Mouse (Mus musculus): ENCODE measurements at regions not wholly inside any gene's neighbourhood (a gene's known extent, or its start where the extent isn't known, plus 50 kb on each side); places are given as distances from the start of the nearest gene placed in this dataset.
A peak's percentile ranks its signal among the peaks of the same experiment; 100 is the strongest.

DNA sequence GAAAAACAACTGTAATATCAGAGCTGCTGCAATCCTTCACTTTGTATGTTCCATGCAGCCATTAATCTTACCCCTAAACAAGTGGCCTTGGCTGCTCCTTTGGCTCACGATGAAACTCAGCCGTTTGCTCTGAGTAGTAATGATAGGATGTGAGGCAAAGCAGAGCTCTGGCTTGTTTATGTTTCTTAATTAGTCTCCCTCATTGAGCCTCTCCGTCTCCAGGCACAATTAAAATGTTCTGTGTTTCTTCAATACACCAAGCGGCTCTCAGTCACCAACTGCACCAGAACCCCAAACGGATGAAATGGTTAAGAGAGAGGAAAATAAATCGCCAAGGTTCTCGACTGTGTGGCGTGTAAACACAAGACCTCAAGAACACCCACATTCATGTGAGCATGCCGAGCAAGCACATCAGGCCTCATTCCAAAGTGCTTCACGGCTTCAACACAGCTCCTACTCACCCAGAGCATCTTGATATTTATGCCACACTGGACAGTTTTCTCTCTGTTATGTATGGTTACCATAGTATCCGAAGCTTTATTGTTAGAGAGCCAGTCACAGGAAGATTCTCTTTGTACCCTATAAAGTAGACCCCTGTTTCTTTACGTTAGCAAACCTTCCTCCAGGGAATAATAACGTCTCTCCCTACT lies 280.4 kb downstream of the Lyplal1 start:
- DNase-seq (ENCODE audit: low read depth, low spot score), result no peak

DNA sequence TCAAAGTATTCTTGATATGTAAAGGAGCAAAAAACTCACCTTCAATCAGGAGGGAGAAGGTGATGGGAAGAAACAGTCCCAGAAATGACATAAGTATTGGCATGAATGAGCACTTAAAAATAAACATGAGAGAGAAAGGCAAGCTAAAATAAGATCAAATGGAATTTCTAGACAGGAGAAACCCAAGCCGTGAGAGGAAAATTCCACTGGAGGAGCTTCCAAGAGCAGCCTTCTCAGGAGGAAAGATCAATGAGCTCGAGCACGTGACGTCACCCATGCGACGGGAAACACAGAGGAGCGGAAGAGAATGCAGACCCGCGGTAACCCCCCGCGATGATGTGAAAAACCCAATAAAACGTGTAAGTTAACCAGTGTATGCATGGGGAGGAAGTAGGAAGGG lies 274.6 kb downstream of the Lyplal1 start:
- DNase-seq (ENCODE audit: low read depth, low spot score), result no peak

DNA sequence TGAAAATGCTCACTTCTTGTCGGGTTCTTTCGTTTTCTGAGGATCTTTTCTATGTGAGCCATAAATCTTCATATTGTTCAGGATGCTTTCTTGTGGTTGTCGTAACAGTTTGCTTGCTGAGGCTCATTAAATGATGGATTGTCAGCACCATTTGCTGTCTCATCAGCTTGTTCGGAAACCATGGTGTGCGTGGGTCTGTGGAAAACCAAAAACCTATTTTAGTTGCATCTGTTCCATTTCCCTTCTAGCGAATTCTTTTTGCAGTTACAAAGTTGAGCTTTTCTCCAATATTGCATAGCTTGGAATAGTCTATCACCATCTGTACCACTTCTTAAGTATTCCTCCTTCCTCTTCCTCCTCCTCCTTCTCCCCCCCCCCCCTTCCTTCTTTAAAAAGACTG lies 269.9 kb downstream of the Lyplal1 start:
- no peak for DNase-seq (ENCODE audit: low read depth, low spot score)

DNA sequence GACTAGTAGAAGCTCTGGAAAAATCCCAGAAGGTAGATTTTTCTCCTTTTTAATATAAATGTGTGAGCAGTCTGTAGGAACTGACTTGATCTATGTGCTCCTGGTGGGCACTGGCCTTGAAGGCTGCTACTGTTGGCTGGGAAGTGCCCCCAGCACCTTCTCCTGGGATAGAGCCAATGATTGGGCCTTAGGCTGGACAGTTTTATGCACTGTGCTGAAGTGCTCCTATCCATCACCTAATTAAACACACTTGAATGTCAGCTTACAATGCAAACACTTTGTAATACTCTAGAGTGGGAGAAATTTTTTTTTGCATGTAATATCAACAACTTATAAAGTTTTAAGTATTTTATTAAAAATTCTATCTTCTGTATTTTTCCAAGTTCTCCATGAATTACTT lies 266.5 kb downstream of the Lyplal1 start:
- no peak for DNase-seq (ENCODE audit: low read depth, low spot score)

DNA sequence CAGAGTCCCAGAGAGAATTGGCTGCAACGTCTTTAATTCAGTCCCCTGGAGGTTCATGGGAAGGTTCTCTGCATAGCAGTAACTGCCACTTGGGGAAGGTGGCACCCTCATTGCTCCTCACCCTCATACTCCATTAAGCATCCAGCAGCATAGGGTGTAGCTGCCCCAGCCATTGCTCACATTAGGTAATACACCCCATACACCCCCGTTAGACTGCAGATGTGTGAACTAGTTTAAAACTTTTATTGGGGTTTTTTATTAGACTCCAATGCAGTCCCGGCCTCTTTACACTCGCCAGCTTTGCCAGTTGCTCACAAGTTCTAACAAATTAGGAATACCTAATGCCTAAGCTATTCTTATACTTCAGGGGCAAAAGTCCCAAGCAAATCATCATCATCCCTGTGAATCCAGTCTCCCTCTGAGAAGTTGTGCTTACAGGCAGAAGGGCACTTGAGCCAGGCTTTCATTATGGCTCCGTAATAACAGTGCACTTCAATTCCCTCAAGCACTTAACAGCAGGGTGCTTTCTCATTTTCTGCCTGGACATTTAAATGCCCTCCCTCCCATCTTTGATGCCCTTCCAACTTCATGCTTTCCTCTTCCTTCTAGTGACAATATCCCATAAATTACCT lies 265.7 kb downstream of the Lyplal1 start:
- DNase-seq (ENCODE audit: low read depth, low spot score), result no peak

DNA sequence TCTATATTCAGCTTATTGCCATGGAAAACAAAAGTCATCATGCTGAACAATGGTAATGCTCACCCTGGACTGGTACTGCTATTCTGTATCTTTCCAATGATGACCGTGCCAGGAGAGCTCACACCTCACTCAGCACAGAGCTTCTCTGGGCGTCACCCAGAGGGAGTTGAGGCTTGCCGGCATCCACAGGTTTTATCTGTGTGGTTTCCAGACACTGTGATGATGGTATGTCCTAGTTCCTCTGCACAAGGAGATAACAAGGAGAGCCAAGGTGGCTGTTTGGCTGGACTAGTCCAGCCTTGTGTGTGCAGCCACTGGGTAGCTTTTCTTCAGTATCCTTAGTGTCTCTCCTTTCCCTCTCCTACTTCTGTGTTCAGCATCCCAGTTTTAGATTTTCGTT lies 255.4 kb downstream of the Lyplal1 start:
- no peak for DNase-seq (ENCODE audit: low read depth, low spot score)

DNA sequence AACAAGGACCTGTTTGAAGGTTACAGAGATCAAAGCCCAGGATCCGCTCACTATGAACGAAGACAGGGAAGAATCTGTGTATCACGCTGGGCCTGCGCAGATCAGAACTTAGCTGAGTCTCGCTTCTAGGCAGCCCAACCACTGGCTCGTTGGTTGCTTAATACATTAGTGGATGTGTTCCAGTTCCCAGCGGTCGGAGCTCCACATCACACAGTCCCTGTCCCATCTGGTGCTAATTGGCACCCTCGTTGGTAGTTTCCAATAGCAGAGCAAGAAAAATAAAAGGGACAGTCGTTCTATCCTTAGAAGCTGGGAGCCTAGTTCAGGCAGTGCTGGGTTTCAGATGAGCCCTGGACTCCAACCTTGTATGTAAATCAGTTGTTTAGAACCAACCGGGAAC lies 251.2 kb downstream of the Lyplal1 start:
- no peak for DNase-seq (ENCODE audit: low read depth, low spot score)

DNA sequence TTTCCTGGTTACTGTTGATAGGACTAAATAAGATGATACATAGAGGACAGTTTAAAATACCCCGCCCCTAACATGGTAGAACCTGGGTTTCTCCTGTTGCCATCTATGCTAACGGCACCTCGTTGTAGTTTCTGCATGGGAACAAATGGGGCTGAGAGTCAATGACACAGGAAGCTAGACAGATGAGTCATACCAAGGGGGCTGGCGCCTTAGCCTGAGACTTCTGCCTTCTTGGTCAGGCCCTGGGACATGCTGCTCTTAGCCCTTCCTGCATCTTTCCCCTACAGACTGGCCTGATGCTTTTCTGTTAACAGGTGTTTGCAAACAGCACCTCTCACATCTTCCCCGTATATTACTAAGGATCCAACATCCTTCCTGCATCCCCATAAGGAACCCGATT lies 250.5 kb downstream of the Lyplal1 start:
- DNase-seq (ENCODE audit: low read depth, low spot score), result no peak

DNA sequence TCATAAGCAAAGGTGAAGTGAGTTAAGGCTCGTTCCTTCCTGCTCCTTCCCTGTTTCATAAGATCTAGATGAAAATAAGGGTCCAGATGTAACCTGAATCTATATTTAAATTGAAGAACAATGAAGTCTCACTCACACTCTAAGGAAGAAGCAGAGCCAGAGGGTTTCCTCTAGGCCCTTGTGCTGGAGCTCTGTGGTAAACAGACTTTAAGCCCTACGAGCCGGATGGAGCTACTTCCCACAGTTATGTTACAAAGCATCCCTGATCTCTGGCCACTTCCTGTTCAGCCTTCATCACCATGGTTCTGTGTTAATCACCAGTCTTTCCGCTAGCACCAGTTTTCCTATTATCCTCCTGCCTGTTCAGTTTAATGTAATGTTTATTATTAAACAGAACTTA lies 250.1 kb downstream of the Lyplal1 start:
- no peak for DNase-seq (ENCODE audit: low read depth, low spot score)

DNA sequence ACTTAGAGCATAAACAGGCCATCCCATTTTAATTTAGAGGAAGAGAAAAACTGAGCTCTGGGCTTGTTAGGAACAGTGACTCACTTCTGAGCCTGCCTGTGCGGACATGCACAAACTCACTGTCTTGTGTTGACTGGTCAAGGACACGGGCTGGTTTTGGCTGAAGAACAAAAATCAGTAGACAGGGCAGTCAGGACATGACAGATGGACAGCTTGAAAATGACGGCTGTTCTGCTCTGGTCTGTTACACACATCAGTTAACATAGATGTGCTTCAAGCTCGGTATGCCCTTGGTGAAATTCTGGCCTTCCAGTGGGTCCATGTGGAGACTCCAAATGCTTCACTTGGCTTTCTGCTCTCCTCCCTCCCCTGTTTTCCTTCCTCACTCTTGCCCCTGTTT lies 248.4 kb downstream of the Lyplal1 start:
- DNase-seq (ENCODE audit: low read depth, low spot score), result no peak

DNA sequence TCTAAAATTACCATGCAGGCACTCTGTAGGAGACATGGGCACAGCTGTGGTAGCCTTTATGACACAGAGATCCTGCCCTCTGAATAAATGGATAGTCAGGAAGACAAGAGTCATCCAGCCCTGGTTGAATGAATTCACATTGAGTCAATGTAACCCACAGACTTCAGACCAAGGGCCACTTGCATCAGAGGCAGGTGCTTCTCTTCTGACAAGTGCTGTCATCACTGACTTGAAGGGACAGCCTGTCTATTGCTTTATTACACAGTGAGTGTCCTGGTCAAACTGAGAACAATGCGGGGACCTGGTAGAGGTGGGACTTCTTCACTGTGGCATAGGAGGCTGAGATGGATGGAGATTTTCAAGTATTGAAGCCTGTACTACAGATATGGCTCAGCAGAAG lies 230.1 kb downstream of the Lyplal1 start:
- no peak for DNase-seq (ENCODE audit: low read depth, low spot score)

DNA sequence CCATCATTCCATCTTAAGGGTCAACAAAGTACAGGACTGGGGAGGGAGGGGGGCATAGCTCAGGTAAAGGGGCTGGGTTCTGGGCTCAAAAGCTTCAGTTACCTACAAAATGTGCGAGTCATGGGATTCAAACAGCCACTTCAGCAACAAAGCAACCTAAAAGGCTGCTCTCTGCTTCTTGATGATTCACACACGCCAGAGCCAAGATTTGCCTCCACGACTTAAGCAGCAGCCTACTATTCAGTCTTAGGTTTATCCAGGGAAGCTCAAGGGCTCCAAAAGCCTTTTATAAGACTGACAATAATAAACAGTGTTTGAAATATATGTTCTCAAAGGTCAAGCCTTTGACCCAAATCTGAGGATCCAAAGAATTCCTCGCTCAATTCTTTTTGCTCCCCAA lies 225.3 kb downstream of the Lyplal1 start:
- no peak for DNase-seq (ENCODE audit: low read depth, low spot score)

DNA sequence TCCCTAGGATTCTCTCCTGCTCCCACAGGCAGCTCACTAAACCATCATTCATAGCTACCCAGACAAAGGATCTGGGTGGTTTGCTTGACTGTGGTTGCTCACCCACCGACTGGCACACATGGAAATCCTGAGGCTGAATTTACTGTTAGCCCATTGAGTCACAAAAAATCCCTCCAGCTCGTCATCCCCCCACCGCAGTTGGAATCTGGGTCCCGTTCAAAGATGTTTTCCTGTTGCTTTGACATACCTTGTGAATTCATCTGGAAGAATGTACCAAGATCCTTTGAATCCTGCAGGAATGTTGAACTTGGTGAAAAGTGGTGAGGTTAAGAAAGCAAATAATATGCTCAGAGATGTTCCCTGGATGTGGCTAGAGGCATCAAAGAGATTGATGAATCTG lies 223.7 kb downstream of the Lyplal1 start:
- DNase-seq (ENCODE audit: low read depth, low spot score), result no peak

DNA sequence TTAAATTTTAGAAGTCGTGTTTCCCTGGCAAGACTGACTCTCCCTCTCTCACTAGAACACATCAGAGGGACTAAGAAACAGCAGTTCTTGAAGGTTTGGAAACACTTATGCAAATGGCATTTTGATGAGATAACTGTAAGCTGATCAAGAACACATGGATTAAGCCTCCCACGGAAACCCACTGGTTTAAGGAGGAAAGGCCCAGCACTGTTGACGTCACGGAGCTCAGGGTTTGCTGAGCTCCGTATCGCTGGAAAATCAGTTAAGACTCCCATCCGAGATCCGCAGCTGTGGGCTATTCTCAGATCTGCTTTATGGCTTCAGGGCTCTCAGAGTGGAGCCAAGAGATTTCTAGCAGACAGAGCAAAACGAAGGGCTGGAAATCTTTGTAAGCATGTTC lies 218.6 kb downstream of the Lyplal1 start:
- no peak for DNase-seq (ENCODE audit: low read depth, low spot score)

DNA sequence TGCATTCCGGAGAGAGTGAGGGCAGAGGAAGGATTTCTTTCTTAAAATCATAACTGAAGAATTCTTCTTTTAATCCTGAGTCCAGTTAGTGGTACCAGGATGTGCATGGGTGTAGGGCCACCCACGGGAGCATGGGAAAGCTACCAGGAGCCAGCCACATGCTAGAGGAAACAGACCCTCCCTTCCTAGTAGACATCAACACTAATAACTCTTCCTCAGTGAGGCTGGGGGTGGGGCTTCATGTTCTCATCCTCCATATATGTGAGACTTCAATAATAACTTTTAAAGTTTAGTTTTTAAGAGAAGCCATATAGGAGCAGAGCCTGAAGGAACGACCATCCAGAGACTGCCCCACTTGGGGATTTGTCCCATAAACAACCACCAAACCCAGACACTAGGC lies 216.8 kb downstream of the Lyplal1 start:
- no peak for DNase-seq (ENCODE audit: low read depth, low spot score)

DNA sequence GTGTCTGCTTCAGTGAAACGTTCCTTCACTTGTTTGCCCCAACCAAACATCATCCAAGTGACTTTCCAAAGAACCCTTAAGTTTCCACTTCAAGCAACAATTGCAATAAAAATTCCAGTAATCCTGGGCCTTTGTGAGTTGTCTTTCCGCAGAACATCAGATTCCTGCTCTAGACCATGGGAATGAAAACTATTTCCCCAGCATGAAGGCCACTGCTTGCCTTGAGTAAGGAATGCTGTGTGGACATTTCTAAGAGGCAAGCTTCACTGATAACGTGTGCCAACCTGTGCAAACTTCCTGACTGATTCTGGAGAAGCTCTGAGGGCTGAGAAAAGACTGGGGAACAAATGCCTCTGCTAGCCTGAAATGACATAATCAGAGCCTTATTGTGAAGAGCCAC lies 214.7 kb downstream of the Lyplal1 start:
- DNase-seq (ENCODE audit: low read depth, low spot score), result no peak

DNA sequence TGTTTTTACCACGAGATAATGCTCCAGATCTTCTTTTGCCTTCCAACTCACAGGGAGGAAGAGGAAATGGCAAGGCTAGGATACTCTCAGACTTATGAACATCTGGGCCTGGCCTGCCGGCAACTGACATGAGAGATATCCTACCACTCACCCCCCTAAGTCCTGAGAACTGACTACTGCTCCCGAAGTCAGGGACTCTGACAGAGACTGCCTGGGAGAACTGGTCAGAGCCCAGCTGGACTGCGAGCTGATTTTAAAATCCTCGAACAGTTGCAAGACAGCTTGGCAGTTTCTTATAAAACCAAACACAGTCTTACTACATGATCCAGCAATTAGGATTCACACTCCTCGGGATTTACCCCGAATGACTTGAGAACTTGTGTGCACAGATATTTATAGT lies 211.4 kb downstream of the Lyplal1 start:
- DNase-seq (ENCODE audit: low read depth, low spot score), result no peak

DNA sequence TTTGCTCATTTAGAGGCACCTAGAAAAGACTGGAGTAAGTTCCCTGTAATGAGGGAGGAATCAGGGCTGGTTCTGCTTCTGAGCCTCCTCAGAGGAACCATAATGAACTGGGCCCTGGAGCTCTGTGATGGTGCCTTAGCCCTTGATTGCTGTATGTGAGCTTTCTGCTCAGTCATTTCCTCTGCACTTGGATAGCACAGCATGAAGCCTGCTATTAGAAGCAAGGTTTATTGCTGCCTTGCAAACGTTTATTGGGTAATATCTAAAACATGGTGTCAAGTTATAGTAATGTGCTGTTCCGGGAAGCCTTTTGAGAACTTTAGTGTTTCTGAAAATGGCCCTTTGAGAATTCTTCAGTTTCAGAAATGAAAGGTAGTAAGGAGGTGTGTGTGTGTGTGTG lies 201.5 kb downstream of the Lyplal1 start:
- no peak for DNase-seq (ENCODE audit: low read depth, low spot score)

DNA sequence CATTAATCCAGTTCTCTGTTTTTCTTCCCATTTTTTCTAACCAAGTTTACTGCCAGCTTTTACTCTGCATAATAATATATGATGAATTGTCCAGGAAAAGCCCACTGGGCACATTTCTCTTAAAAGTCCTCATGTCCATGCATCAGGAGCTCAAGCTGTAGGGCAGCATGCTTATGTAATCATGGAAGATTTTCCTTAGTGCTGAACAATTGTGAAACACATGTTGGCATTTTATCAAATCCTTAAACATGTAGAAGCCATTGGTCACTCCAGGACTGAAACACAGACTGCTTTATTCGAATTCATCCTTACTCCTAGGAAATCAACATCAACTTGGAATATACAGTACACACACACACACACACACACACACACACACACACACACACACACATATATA lies 198.4 kb downstream of the Lyplal1 start:
- no peak for DNase-seq (ENCODE audit: low read depth, low spot score)

DNA sequence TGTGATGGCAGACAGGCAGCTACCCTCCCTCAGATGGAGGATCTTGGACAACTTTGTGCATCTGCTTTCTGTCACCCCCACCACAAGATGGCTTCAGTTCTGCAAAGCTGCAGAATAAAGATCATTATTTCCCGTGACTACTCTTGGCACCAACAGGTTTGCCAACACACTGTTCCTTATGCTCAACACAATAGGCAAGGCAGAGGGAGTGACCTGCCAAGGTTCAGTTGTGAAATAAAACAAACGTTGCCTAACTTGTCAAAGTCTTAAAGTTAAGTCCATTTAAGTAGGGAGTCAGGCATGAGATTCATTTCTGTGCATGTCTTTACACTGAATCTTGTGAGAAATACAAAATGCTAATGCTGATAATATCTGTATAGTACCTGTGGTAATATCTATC lies 193.4 kb downstream of the Lyplal1 start:
- DNase-seq (ENCODE audit: low read depth, low spot score), result no peak

DNA sequence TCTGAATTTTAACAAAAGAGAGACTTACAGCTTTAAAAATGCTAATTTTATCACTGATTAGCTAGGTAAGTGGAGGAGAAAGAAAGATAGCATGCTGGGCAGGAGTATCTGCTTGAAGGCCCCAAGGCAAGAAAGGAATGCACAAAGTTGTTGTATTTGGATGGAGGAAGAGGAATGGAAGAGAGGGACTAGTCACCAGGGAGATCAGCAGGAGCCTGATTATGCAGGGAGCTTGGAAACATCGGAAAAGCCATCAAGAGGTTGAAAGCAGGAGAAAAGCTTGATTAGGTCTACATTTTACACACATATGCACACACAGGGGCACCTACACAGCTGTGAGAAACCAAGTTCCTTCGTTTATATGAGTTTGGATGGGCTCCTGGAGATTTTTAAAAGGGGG lies 188.1 kb downstream of the Lyplal1 start:
- peak; percentile 8 for DNase-seq (ENCODE audit: low read depth, low spot score)

DNA sequence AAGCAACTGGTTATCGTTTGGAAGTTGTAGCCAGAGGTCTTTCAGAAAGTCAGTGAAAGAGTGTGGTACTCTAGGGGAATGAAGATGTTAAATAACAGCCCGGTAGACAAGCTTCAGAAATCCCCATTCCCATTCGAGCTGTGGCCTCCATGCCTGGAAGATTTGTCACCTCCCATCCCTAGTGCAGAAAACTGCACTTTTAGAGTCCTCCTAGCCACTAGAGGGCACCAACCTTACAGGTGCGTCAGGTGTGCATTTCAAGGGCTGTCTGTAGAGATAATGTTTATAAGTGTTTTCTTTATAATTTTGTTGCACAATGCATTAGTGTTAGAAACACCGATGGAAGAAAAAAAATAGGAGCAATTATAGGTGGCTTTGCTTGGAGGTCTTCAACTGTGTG lies 187.3 kb downstream of the Lyplal1 start:
- DNase-seq (ENCODE audit: low read depth, low spot score), result peak; percentile 61

DNA sequence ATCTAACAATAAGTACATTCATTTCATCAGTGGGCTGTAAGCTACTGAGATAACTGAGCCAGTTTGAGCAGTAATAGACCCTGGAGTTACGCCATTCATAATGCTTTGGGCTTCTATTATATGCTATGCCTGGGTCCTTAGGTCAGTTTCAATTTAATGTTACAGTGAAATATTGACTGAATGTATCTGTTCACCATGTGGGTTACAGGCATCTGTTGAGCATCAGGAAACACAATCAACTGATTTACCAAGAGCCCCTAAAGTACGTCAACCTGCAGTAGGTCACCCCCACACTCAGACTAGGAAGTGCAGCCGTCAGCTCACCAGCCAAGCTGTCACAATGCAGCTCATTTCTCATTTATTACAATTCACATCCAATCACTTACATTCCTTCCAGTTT lies 183.5 kb downstream of the Lyplal1 start:
- no peak for DNase-seq (ENCODE audit: low read depth, low spot score)

DNA sequence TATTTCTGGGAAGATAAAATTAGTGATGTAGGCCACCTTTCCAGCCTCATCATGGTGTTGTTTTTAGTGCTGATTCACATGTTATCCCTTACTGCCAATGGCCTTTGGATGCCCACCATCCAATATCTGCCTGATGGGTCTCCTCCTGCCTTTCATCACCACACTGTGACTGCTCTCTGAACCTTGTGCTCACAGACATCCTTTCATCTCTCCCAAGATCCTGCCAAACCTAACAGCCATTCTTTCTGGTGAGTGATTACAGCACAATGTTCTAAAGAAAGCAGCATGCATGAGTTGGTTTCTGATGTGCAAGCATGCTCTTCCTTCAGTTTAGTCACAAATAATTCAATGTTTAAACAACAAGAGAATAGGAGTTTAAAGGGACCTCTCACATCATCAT lies 180.1 kb downstream of the Lyplal1 start:
- no peak for DNase-seq (ENCODE audit: low read depth, low spot score)
